Mouse (Mus musculus) ES-E14 (cell line): ENCODE measurements around the gene Tnks2. TPM values are rescaled to one million over a fixed set of nuclear protein-coding genes. Genes with fewer than 3 reads are reported as not detected.

Source experiments
- DNase-seq: peaks from one replicate; pipeline ENCODE4 v3.0.0-alpha.2; 2013; ENCODE audit warnings: low read depth, low spot score
- H3K27ac ChIP-seq: 2 replicates; pipeline ENCODE4 v1.5.1; 2012; ENCODE audit warnings: low read depth, mild to moderate bottlenecking, low read length, moderate library complexity, mixed read lengths; ENCODE audit not compliant: poor library complexity, insufficient read depth, severe bottlenecking
- H3K36me3 ChIP-seq: 2 replicates; pipeline ENCODE4 v1.6.1; 2012; ENCODE audit warnings: mild to moderate bottlenecking, low read length, moderate library complexity, mixed read lengths; ENCODE audit not compliant: control insufficient read depth, poor library complexity, insufficient read depth, severe bottlenecking
- H3K4me1 ChIP-seq, 2 experiments: fragments of 150-350 bp in 1 of 2; sonication (generic) in 1 of 2; 2 replicates each; pipeline ENCODE4 v1.6.1; 2012; ENCODE audit warnings: low read length in 2 of 2, mild to moderate bottlenecking in 1 of 2, mixed read lengths in 1 of 2; ENCODE audit not compliant: control insufficient read depth in 2 of 2, insufficient read depth in 2 of 2, poor library complexity in 1 of 2
- H3K4me3 ChIP-seq, 2 experiments: fragments of 150-350 bp in 1 of 2; sonication (generic) in 1 of 2; 2 replicates each; pipeline ENCODE4 v1.5.1; 2012; ENCODE audit warnings: low read length in 2 of 2, low read depth in 1 of 2, mild to moderate bottlenecking in 1 of 2, mixed read lengths in 1 of 2; ENCODE audit not compliant: insufficient read depth in 1 of 2, poor library complexity in 1 of 2, severe bottlenecking in 1 of 2
- H3K9ac ChIP-seq: 2 replicates; pipeline ENCODE4 v1.6.1; 2012; ENCODE audit warnings: low read depth, mild to moderate bottlenecking, low read length, mixed read lengths; ENCODE audit not compliant: poor library complexity, insufficient read depth, severe bottlenecking
- H3K9me3 ChIP-seq: fragments of 150-350 bp; sonication (generic); 2 replicates; pipeline ENCODE4 v1.6.1; 2012; ENCODE audit warnings: low read depth, mild to moderate bottlenecking, low read length; ENCODE audit not compliant: control insufficient read depth, insufficient read depth
- CHD2 ChIP-seq: IDR thresholded peaks from 2 replicates; pipeline ENCODE4 v1.6.1; 2014; ENCODE audit warnings: mild to moderate bottlenecking, low read depth, low read length, inconsistent platforms
- HCFC1 ChIP-seq: IDR thresholded peaks from 2 replicates; pipeline ENCODE4 v1.6.1; 2012; ENCODE audit warnings: low read length, inconsistent platforms, borderline replicate concordance; ENCODE audit not compliant: insufficient read depth
- MAFK ChIP-seq: IDR thresholded peaks from 2 replicates; pipeline ENCODE4 v1.6.1; 2014; ENCODE audit warnings: mild to moderate bottlenecking, low read depth, low read length, inconsistent platforms; ENCODE audit not compliant: insufficient read depth
- ZC3H11A ChIP-seq: IDR thresholded peaks from 2 replicates; pipeline ENCODE4 v1.6.1; 2012; ENCODE audit warnings: low read depth, mild to moderate bottlenecking, inconsistent platforms, low read length, borderline replicate concordance
- ZNF384 ChIP-seq: IDR thresholded peaks from 2 replicates; pipeline ENCODE4 v1.6.1; 2012; ENCODE audit warnings: low read depth, low read length, inconsistent platforms
- in situ Hi-C, 2 experiments: fragments of 600-800 bp; cut with MboI; formaldehyde crosslinking; loops; one replicate each; pipeline ENCODE4 v1.15.1; 2025; ENCODE audit warnings: low sequenced_read_pairs in 2 of 2, inconsistent platforms in 1 of 2; ENCODE audit not compliant: unreplicated experiment in 2 of 2
- total RNA-seq: library from RNA; depleted of rRNA; stranded (reverse); fragments of 300-350 nt; gene quantifications from 2 replicates; pipeline ENCODE4 v1.2.3, GENCODE M21; 2012

Gene Tnks2
- total RNA-seq, 1 experiment: 289 TPM

DNA sequence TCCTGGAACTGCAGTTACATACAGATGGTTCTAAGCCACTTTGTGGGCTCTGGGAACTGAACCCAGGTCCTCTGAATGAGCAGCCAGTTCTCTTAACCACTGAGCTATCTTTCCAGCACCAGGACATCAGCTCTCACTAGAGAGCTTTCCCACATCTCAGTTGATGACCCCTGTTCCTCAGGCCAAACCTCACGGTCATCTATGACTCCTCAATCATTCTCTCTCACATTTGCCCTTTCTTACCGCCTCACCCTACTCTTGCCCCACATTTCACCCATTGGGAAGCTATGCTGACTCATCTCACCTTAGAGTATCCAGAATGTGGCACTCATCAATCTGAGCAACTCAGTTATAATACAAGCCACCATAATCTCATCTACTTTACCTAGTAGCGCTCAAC lies 6.3 kb downstream of the Tnks2 start:
- no peak overlapping the region for H3K9ac ChIP-seq
- H3K4me1 ChIP-seq: peaks cover 0 to 5% of the 10 kb centered on the region in 2 experiments; a peak in 3 of 4 replicates
- no peak for DNase-seq
- in situ Hi-C loops: no loop called here
- no peak overlapping the region for H3K27ac ChIP-seq
- H3K9me3 ChIP-seq: no peaks in the 10 kb centered on the region
- H3K4me3 ChIP-seq: no peak overlapping the region
- H3K36me3 ChIP-seq: peaks cover 9% of the 10 kb centered on the region
- TF ChIP-seq CHD2: no peak
- no peak for TF ChIP-seq MAFK
- no peak for TF ChIP-seq ZC3H11A

DNA sequence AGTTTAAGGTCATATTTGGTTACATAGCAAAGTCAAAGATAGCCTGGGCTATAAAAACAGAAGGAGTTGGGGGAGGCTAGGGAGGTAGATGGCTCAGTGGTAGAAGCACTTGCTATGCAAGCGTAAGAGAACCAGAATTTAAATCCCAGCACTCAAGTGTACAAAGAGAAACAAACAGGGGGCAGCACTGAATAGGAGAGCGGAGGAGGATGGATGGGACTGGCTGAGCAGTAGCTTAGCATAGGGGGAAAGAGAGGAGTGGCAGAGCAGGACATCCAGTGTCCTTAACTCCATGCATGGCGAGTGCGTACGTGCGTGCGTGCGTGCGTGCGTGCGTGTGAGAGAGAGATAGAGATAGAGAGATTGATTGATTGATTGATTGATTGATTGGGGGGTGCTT lies 9.8 kb downstream of the Tnks2 start:
- no peak for TF ChIP-seq ZC3H11A
- TF ChIP-seq HCFC1: no peak
- no peak for TF ChIP-seq MAFK
- TF ChIP-seq CHD2: no peak
- no peak for TF ChIP-seq ZNF384
- in situ Hi-C loops: no loop called here

GRCm38 (mm10) chr19:36845924-36846323 lies 11.9 kb downstream of the Tnks2 start:
- peaks cover 16% of the 10 kb centered on the region for H3K36me3 ChIP-seq
- in situ Hi-C loops: no loop called here

More for the DNA sequence above, 9.8 kb downstream of the Tnks2 start:
- no peak overlapping the region for H3K4me3 ChIP-seq
- H3K4me1 ChIP-seq: peaks cover 0 to 2% of the 10 kb centered on the region in 2 experiments; a peak in 2 of 4 replicates
- H3K9ac ChIP-seq: no peak overlapping the region
- H3K9me3 ChIP-seq: no peaks in the 10 kb centered on the region
- no peak overlapping the region for H3K27ac ChIP-seq
- peaks cover 15% of the 10 kb centered on the region for H3K36me3 ChIP-seq
- DNase-seq: no peak

DNA sequence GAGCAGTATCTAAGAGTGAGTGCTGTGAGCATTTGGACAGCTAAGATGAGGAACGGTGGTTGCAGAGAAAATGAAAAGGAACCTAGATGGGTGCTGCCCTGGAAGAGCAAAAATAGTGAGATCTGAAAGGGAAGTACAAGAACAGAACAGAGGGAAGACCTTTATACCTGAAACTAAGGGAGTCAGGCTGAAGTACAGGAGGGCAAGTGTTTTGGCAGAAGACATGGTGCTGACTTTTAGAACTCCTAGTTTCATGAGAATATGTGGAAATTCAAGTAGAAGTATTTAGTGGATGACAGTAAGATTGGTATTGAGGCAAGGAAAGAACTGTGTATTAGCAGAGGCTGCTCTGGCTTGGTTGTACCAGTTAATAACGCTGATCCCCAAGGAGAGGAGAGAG lies 19.8 kb downstream of the Tnks2 start:
- Histone ChIP-seq H3K4me1 (no peaks in the 10 kb centered on the region), H3K9me3 (no peaks in the 10 kb centered on the region), H3K27ac (no peak overlapping the region), H3K36me3 (peaks cover 20% of the 10 kb centered on the region), H3K9ac (no peak overlapping the region), H3K4me3 (no peak overlapping the region)
- TF ChIP-seq MAFK: no peak
- no peak for TF ChIP-seq ZC3H11A
- TF ChIP-seq ZNF384: no peak
- TF ChIP-seq CHD2: no peak
- TF ChIP-seq HCFC1: no peak
- DNase-seq: no peak
- in situ Hi-C loops: loop anchor here (25.0 kb wide), 1 partner anchor 1917 kb away; no protein-coding TSS in a partner anchor

More at GRCm38 (mm10) chr19:36845924-36846323, 11.9 kb downstream of the Tnks2 start:
- TF ChIP-seq HCFC1 (no peak), MAFK (no peak), CHD2 (no peak), ZC3H11A (no peak), ZNF384 (no peak)
- Histone ChIP-seq H3K9me3 (no peaks in the 10 kb centered on the region), H3K4me1 (peaks cover 0 to 2% of the 10 kb centered on the region in 2 experiments; a peak in 2 of 4 replicates), H3K27ac (no peak overlapping the region), H3K9ac (no peak overlapping the region), H3K4me3 (no peak overlapping the region)
- no peak for DNase-seq

- Histone ChIP-seq H3K9ac (no peak overlapping the region), H3K27ac (no peak overlapping the region), H3K9me3 (no peaks in the 10 kb centered on the region), H3K36me3 (peaks cover 21% of the 10 kb centered on the region), H3K4me3 (no peak overlapping the region), H3K4me1 (no peaks in the 10 kb centered on the region)
- TF ChIP-seq HCFC1 (no peak), CHD2 (no peak), ZNF384 (no peak), MAFK (no peak), ZC3H11A (no peak)
- DNase-seq: no peak
- in situ Hi-C loops: loop anchor here (25.0 kb wide), 1 partner anchor 1921 kb away; no protein-coding TSS in a partner anchor
Observed at GRCm38 (mm10) chr19:36857851-36858250, 23.8 kb downstream of the Tnks2 start.
